Mouse (Mus musculus): ENCODE measurements around the gene Olfr160.

Gene Olfr160

GRCm38 (mm10) chr9:37716150-37716549, at the start of gene Olfr160:
Olfr160 (minus strand) TSS chr9:37716250.
- DNase-seq (ENCODE audit: low spot score in 2 of 2): no peak

GRCm38 (mm10) chr9:37762541-37762940, 46.5 kb upstream of the Olfr160 start:
- no peak for DNase-seq (ENCODE audit: low spot score in 2 of 2)

GRCm38 (mm10) chr9:37761728-37762127, 45.7 kb upstream of the Olfr160 start:
- DNase-seq (ENCODE audit: low spot score in 2 of 2): no peak

- no peak for DNase-seq (ENCODE audit: low spot score in 2 of 2)
These were observed 36.0 kb upstream of the Olfr160 start for GRCm38 (mm10) chr9:37752006-37752405.

GRCm38 (mm10) chr9:37751467-37751866, 35.4 kb upstream of the Olfr160 start:
- DNase-seq (ENCODE audit: low spot score in 2 of 2): no peak

GRCm38 (mm10) chr9:37750319-37751075, 34.4 kb upstream of the Olfr160 start:
- DNase-seq (ENCODE audit: low spot score in 2 of 2): no peak

- DNase-seq (ENCODE audit: low spot score in 2 of 2): no peak
These were observed 28.8 kb upstream of the Olfr160 start, which contains the start of gene Olfr874 for GRCm38 (mm10) chr9:37744806-37745205. Olfr874 (plus strand) TSS chr9:37745106.

- no peak for DNase-seq (ENCODE audit: low spot score in 2 of 2)
These were observed 18.3 kb upstream of the Olfr160 start for GRCm38 (mm10) chr9:37734310-37734709.

GRCm38 (mm10) chr9:37689970-37690686, 25.9 kb downstream of the Olfr160 start:
- no peak for DNase-seq (ENCODE audit: low spot score in 2 of 2)

- DNase-seq (ENCODE audit: low spot score in 2 of 2): no peak
These were observed 28.1 kb downstream of the Olfr160 start for GRCm38 (mm10) chr9:37687941-37688303.

GRCm38 (mm10) chr9:37687288-37687940, 28.6 kb downstream of the Olfr160 start:
- no peak for DNase-seq (ENCODE audit: low spot score in 2 of 2)

GRCm38 (mm10) chr9:37681123-37681522, 34.9 kb downstream of the Olfr160 start:
- DNase-seq (ENCODE audit: low spot score in 2 of 2): no peak

- DNase-seq (ENCODE audit: low spot score in 2 of 2): no peak
These were observed 40.8 kb downstream of the Olfr160 start for GRCm38 (mm10) chr9:37675287-37675686.

- no peak for DNase-seq (ENCODE audit: low spot score in 2 of 2)
These were observed 45.8 kb downstream of the Olfr160 start for GRCm38 (mm10) chr9:37670261-37670660.

- no peak for DNase-seq (ENCODE audit: low spot score in 2 of 2)
These were observed 46.4 kb downstream of the Olfr160 start for GRCm38 (mm10) chr9:37669678-37670077.

GRCm38 (mm10) chr9:37669115-37669514, 46.9 kb downstream of the Olfr160 start, which contains the start of gene Panx3:
Panx3 (minus strand) TSS chr9:37669235.
- no peak for DNase-seq (ENCODE audit: low spot score in 2 of 2)

GRCm38 (mm10) chr9:37666045-37666444, 50.0 kb downstream of the Olfr160 start:
- no peak for DNase-seq (ENCODE audit: low spot score in 2 of 2)

GRCm38 (mm10) chr9:37664604-37665003, 51.4 kb downstream of the Olfr160 start:
- no peak for DNase-seq (ENCODE audit: low spot score in 2 of 2)

- no peak for DNase-seq (ENCODE audit: low spot score in 2 of 2)
These were observed 52.8 kb downstream of the Olfr160 start for GRCm38 (mm10) chr9:37663210-37663609.

- DNase-seq (ENCODE audit: low spot score in 2 of 2): no peak
These were observed 56.6 kb downstream of the Olfr160 start for GRCm38 (mm10) chr9:37659413-37659812.

Measured in heart, adult 9 months (tissue).